Mouse (Mus musculus): ENCODE data around the gene Rev3l. TPM values are rescaled to one million over a fixed set of nuclear protein-coding genes. Genes with fewer than 3 reads are reported as not detected.

Rev3l gene
- polyA plus RNA-seq (2014; fragmentation: Nextera tagmentation; extraction: Ambion mirVana) = 31.6 and 33.3 TPM in 2 replicates

GRCm38 (mm10) chr10:39731736-39732265, at the start of gene Rev3l:
TSS of gene Rev3l (plus strand) at chr10:39732118.
- H3K9me3 ChIP-seq (replicated peaks; ENCODE audit: control insufficient read depth, low read length) = no peaks in the 10 kb centered on the region
- H3K36me3 ChIP-seq (ENCODE audit: control insufficient read depth, insufficient read depth, low read length) = no peaks in the 10 kb centered on the region
- ATAC-seq (peak; percentile 83), DNase-seq (ENCODE audit: low spot score) (peak; percentile 97)
- H3K27me3 ChIP-seq (replicated peaks; ENCODE audit: control insufficient read depth, insufficient read depth, low read length) = no peaks in the 10 kb centered on the region
- H3K4me1 ChIP-seq (ENCODE audit: control insufficient read depth, insufficient read depth, low read length) = peaks cover 15% of the 10 kb centered on the region; the same call in 1 of the 2 replicates
- peak within 1 kb of the TSS; percentile 71 for H3K4me2 ChIP-seq (ENCODE audit: low read length)
- peak within 1 kb of the TSS; percentile 87 for H3K4me3 ChIP-seq (ENCODE audit: low read depth, low read length)
- H3K9ac ChIP-seq (ENCODE audit: low read length) = peak within 1 kb of the TSS; percentile 96
- WGBS = under 1% methylated on average over 37 of the region's 64 CpGs
- peak within 1 kb of the TSS; percentile 100 for H3K27ac ChIP-seq (ENCODE audit: low read depth, low read length)

- no peak overlapping the region for H3K27ac ChIP-seq (ENCODE audit: low read depth, low read length)
- 0 out of 2 replicates have a peak, but pooled peaks cover 4% of the 10 kb centered on the region for H3K4me1 ChIP-seq (ENCODE audit: control insufficient read depth, insufficient read depth, low read length)
- WGBS = 91% methylated on average over 2 of the region's 2 CpGs
- H3K4me2 ChIP-seq (ENCODE audit: low read length) = no peak overlapping the region
- H3K27me3 ChIP-seq (replicated peaks; ENCODE audit: control insufficient read depth, insufficient read depth, low read length) = no peaks in the 10 kb centered on the region
- H3K9ac ChIP-seq (ENCODE audit: low read length) = no peak overlapping the region
- DNase-seq (ENCODE audit: low spot score) (no peak), ATAC-seq (no peak)
- H3K4me3 ChIP-seq (ENCODE audit: low read depth, low read length) = no peak overlapping the region
- H3K9me3 ChIP-seq (replicated peaks; ENCODE audit: control insufficient read depth, low read length) = no peaks in the 10 kb centered on the region
- H3K36me3 ChIP-seq (ENCODE audit: control insufficient read depth, insufficient read depth, low read length) = no peaks in the 10 kb centered on the region
Measured at GRCm38 (mm10) chr10:39682556-39682955, 49.4 kb upstream of the Rev3l start.

- no peak overlapping the region for H3K9ac ChIP-seq (ENCODE audit: low read length)
- H3K36me3 ChIP-seq (ENCODE audit: control insufficient read depth, insufficient read depth, low read length) = no peaks in the 10 kb centered on the region
- no peaks in the 10 kb centered on the region for H3K27me3 ChIP-seq (replicated peaks; ENCODE audit: control insufficient read depth, insufficient read depth, low read length)
- 0 out of 2 replicates have a peak, but pooled peaks cover 4% of the 10 kb centered on the region for H3K4me1 ChIP-seq (ENCODE audit: control insufficient read depth, insufficient read depth, low read length)
- no peak overlapping the region for H3K27ac ChIP-seq (ENCODE audit: low read depth, low read length)
- no peaks in the 10 kb centered on the region for H3K9me3 ChIP-seq (replicated peaks; ENCODE audit: control insufficient read depth, low read length)
- ATAC-seq (no peak), DNase-seq (ENCODE audit: low spot score) (no peak)
- no peak overlapping the region for H3K4me2 ChIP-seq (ENCODE audit: low read length)
- 91% methylated on average over 2 of the region's 2 CpGs for WGBS
- no peak overlapping the region for H3K4me3 ChIP-seq (ENCODE audit: low read depth, low read length)
Measured at GRCm38 (mm10) chr10:39683481-39683880, 48.4 kb upstream of the Rev3l start.

- no peak overlapping the region for H3K4me2 ChIP-seq (ENCODE audit: low read length)
- 0 out of 2 replicates have a peak, but pooled peaks cover 6% of the 10 kb centered on the region for H3K4me1 ChIP-seq (ENCODE audit: control insufficient read depth, insufficient read depth, low read length)
- WGBS = 94% methylated on average over 4 of the region's 4 CpGs
- H3K36me3 ChIP-seq (ENCODE audit: control insufficient read depth, insufficient read depth, low read length) = no peaks in the 10 kb centered on the region
- H3K4me3 ChIP-seq (ENCODE audit: low read depth, low read length) = no peak overlapping the region
- DNase-seq (ENCODE audit: low spot score) (no peak), ATAC-seq (no peak)
- no peak overlapping the region for H3K27ac ChIP-seq (ENCODE audit: low read depth, low read length)
- no peaks in the 10 kb centered on the region for H3K27me3 ChIP-seq (replicated peaks; ENCODE audit: control insufficient read depth, insufficient read depth, low read length)
- H3K9me3 ChIP-seq (replicated peaks; ENCODE audit: control insufficient read depth, low read length) = no peaks in the 10 kb centered on the region
- no peak overlapping the region for H3K9ac ChIP-seq (ENCODE audit: low read length)
Measured at GRCm38 (mm10) chr10:39686811-39687210, 45.1 kb upstream of the Rev3l start.

GRCm38 (mm10) chr10:39687851-39688250, 44.1 kb upstream of the Rev3l start:
- H3K27ac ChIP-seq (ENCODE audit: low read depth, low read length) = no peak overlapping the region
- H3K4me3 ChIP-seq (ENCODE audit: low read depth, low read length) = no peak overlapping the region

GRCm38 (mm10) chr10:39691351-39692064, 40.4 kb upstream of the Rev3l start:
- WGBS = 48% methylated on average over 11 of the region's 11 CpGs
- H3K9ac ChIP-seq (ENCODE audit: low read length) = no peak overlapping the region
- no peak for DNase-seq (ENCODE audit: low spot score)
- H3K27ac ChIP-seq (ENCODE audit: low read depth, low read length) = no peak overlapping the region
- H3K27me3 ChIP-seq (replicated peaks; ENCODE audit: control insufficient read depth, insufficient read depth, low read length) = no peaks in the 10 kb centered on the region
- H3K36me3 ChIP-seq (ENCODE audit: control insufficient read depth, insufficient read depth, low read length) = no peaks in the 10 kb centered on the region
- H3K4me2 ChIP-seq (ENCODE audit: low read length) = no peak overlapping the region
- 0 out of 2 replicates have a peak, but pooled peaks cover 3% of the 10 kb centered on the region for H3K4me1 ChIP-seq (ENCODE audit: control insufficient read depth, insufficient read depth, low read length)
- no peak for ATAC-seq
- H3K9me3 ChIP-seq (replicated peaks; ENCODE audit: control insufficient read depth, low read length) = no peaks in the 10 kb centered on the region
- no peak overlapping the region for H3K4me3 ChIP-seq (ENCODE audit: low read depth, low read length)

More at GRCm38 (mm10) chr10:39687851-39688250, 44.1 kb upstream of the Rev3l start:
- DNase-seq (ENCODE audit: low spot score) (no peak), ATAC-seq (no peak)
- H3K36me3 ChIP-seq (ENCODE audit: control insufficient read depth, insufficient read depth, low read length) = no peaks in the 10 kb centered on the region
- 83% methylated on average over 3 of the region's 3 CpGs for WGBS
- H3K9me3 ChIP-seq (replicated peaks; ENCODE audit: control insufficient read depth, low read length) = no peaks in the 10 kb centered on the region
- H3K4me2 ChIP-seq (ENCODE audit: low read length) = no peak overlapping the region
- H3K27me3 ChIP-seq (replicated peaks; ENCODE audit: control insufficient read depth, insufficient read depth, low read length) = no peaks in the 10 kb centered on the region
- 0 out of 2 replicates have a peak, but pooled peaks cover 6% of the 10 kb centered on the region for H3K4me1 ChIP-seq (ENCODE audit: control insufficient read depth, insufficient read depth, low read length)
- H3K9ac ChIP-seq (ENCODE audit: low read length) = no peak overlapping the region

GRCm38 (mm10) chr10:39692152-39692551, 39.8 kb upstream of the Rev3l start:
- Histone ChIP-seq H3K9ac (ENCODE audit: low read length) (no peak overlapping the region), H3K9me3 (replicated peaks; ENCODE audit: control insufficient read depth, low read length) (no peaks in the 10 kb centered on the region), H3K4me2 (ENCODE audit: low read length) (no peak overlapping the region), H3K36me3 (ENCODE audit: control insufficient read depth, insufficient read depth, low read length) (no peaks in the 10 kb centered on the region), H3K27ac (ENCODE audit: low read depth, low read length) (no peak overlapping the region), H3K27me3 (replicated peaks; ENCODE audit: control insufficient read depth, insufficient read depth, low read length) (no peaks in the 10 kb centered on the region), H3K4me3 (ENCODE audit: low read depth, low read length) (no peak overlapping the region), H3K4me1 (ENCODE audit: control insufficient read depth, insufficient read depth, low read length) (0 out of 2 replicates have a peak, but pooled peaks cover 3% of the 10 kb centered on the region)
- ATAC-seq (no peak), DNase-seq (ENCODE audit: low spot score) (no peak)
- 80% methylated on average over 2 of the region's 2 CpGs for WGBS

- 0 out of 2 replicates have a peak, but pooled peaks cover 3% of the 10 kb centered on the region for H3K36me3 ChIP-seq (ENCODE audit: control insufficient read depth, insufficient read depth, low read length)
- no peak overlapping the region for H3K4me3 ChIP-seq (ENCODE audit: low read depth, low read length)
- no peaks in the 10 kb centered on the region for H3K27me3 ChIP-seq (replicated peaks; ENCODE audit: control insufficient read depth, insufficient read depth, low read length)
- no peaks in the 10 kb centered on the region for H3K9me3 ChIP-seq (replicated peaks; ENCODE audit: control insufficient read depth, low read length)
- no peak overlapping the region for H3K27ac ChIP-seq (ENCODE audit: low read depth, low read length)
- WGBS = 91% methylated on average over 2 of the region's 2 CpGs
- DNase-seq (ENCODE audit: low spot score) (no peak), ATAC-seq (no peak)
- H3K4me2 ChIP-seq (ENCODE audit: low read length) = no peak overlapping the region
- H3K4me1 ChIP-seq (ENCODE audit: control insufficient read depth, insufficient read depth, low read length) = no peaks in the 10 kb centered on the region
- H3K9ac ChIP-seq (ENCODE audit: low read length) = no peak overlapping the region
Measured at GRCm38 (mm10) chr10:39707717-39708510, 24.0 kb upstream of the Rev3l start.
